Mouse (Mus musculus) spleen, adult 2 months (tissue): Measurements from ENCODE around the gene Nsg2. TPM values are rescaled to one million over a fixed set of nuclear protein-coding genes. Genes with fewer than 3 reads are reported as not detected.
"Not testable (repeated sequence)": the region's sequence is repeated elsewhere in the genome, so short reads cannot be mapped to it uniquely, and the experiment has no call there.

Source experiments
- DNase-seq, 2 experiments: peaks; one replicate each; pipeline versions ENCODE4 v3.0.0 to v3.0.0-alpha.2; 2012 to 2021; ENCODE audit warnings: low spot score in 2 of 2, low read depth in 1 of 2
- H3K27ac ChIP-seq: fragments of 200-500 bp; 2 replicates; pipeline ENCODE4 v1.5.1; 2012; ENCODE audit warnings: low read length, inconsistent platforms; ENCODE audit not compliant: insufficient read depth
- H3K27me3 ChIP-seq: fragments of 200-500 bp; 2 replicates; pipeline ENCODE4 v1.6.1; 2012; ENCODE audit warnings: mild to moderate bottlenecking, moderate library complexity, low read length, inconsistent platforms; ENCODE audit not compliant: control insufficient read depth, insufficient read depth
- H3K36me3 ChIP-seq: fragments of 200-500 bp; 2 replicates; pipeline ENCODE4 v1.6.1; 2012; ENCODE audit warnings: mild to moderate bottlenecking, low read length, inconsistent platforms; ENCODE audit not compliant: control insufficient read depth, insufficient read depth
- H3K4me1 ChIP-seq: fragments of 200-500 bp; 2 replicates; pipeline ENCODE4 v1.6.1; 2011; ENCODE audit warnings: inconsistent platforms; ENCODE audit not compliant: control insufficient read depth, insufficient read depth, insufficient read length
- H3K4me3 ChIP-seq: fragments of 200-500 bp; 2 replicates; pipeline ENCODE4 v1.5.1; 2011; ENCODE audit warnings: mild to moderate bottlenecking, inconsistent platforms; ENCODE audit not compliant: insufficient read depth, insufficient read length; ENCODE audit errors: extremely low read depth
- CTCF ChIP-seq: fragments of 200-500 bp; IDR thresholded peaks from 2 replicates; pipeline ENCODE4 v1.5.1; 2011; ENCODE audit warnings: mild to moderate bottlenecking, inconsistent platforms; ENCODE audit not compliant: insufficient read depth, insufficient read length, insufficient replicate concordance; ENCODE audit errors: extremely low read depth
- POLR2A ChIP-seq: fragments of 200-500 bp; IDR thresholded peaks from 2 replicates; pipeline ENCODE4 v1.6.1; 2011; ENCODE audit warnings: low read depth, low read length, inconsistent platforms
- WGBS: fragments of 180-500 bp; shearing (Covaris S2); methylation state at CpG from one replicate; pipeline ENCODE4 v1.1.7; 2018; 5-methylcytosine and 5-hydroxymethylcytosine counted together
- polyA plus RNA-seq: library from polyadenylated mRNA; depleted of rRNA; stranded (reverse); fragments of >200 nt; gene quantifications from 2 replicates; pipeline ENCODE4 v1.2.3, GENCODE M21; 2012

Gene Nsg2
- polyA plus RNA-seq, 1 experiment: 14.6 TPM

- WGBS: 83% methylated on average over 5 of the region's 5 CpGs
Observed at GRCm38 (mm10) chr11:31976137-31976536, 24.1 kb upstream of the Nsg2 start.

DNA sequence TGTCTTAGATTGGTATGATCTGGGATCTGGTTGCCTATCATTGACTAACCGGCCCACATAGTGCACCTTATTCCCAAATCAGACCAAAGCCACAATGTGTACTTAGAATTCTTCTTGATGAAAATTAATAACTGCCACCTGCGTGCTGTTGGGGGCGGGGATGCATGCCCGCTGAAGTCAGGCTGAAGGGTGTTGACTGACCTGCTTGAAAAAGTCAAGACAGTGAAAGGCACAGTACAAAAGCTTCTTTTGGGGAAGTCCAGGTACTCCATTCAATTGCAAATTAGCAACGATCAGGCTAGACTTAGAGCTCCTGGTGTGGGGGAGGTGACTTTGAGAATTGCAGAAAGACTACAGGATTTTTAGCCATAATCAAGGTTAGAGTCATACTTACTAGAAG lies 20.2 kb upstream of the Nsg2 start:
- not testable (repeated sequence) for H3K4me1 ChIP-seq, DNase-seq, H3K36me3 ChIP-seq, H3K4me3 ChIP-seq, H3K27ac ChIP-seq, H3K27me3 ChIP-seq
- WGBS: 91% methylated on average over 5 of the region's 5 CpGs

More at GRCm38 (mm10) chr11:31976137-31976536, 24.1 kb upstream of the Nsg2 start:
- no peaks in the 10 kb centered on the region for H3K27me3 ChIP-seq
- TF ChIP-seq POLR2A (no peak), CTCF (no peak)
- H3K4me1 ChIP-seq: no peaks in the 10 kb centered on the region
- DNase-seq: no peak
- H3K4me3 ChIP-seq: no peak overlapping the region
- H3K36me3 ChIP-seq: no peaks in the 10 kb centered on the region
- no peak overlapping the region for H3K27ac ChIP-seq

DNA sequence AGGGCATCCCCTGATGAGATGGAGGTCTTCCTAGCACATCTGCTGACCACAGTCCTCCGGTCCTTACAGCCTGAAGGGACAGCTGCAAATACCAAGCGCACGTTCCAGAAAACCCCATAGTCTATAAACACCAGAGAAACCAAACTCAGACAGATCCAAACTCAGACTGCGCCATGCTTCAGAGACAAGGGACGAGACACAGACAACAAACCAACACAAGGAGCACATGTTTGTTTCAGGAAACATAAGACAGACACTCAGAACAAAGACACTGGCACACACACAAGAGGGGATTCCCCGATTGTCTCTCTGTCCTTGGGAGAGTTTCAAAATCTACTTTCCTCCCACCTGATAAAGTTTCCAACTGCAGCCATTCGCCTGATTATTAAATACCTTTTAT lies 18.4 kb upstream of the Nsg2 start:
- WGBS: 87% methylated on average over 7 of the region's 7 CpGs
- no peaks in the 10 kb centered on the region for H3K4me1 ChIP-seq
- no peak for DNase-seq
- no peaks in the 10 kb centered on the region for H3K36me3 ChIP-seq
- H3K27ac ChIP-seq: no peak overlapping the region
- TF ChIP-seq CTCF (no peak), POLR2A (no peak)
- no peak overlapping the region for H3K4me3 ChIP-seq
- H3K27me3 ChIP-seq: no peaks in the 10 kb centered on the region

- H3K4me1 ChIP-seq, H3K27ac ChIP-seq, H3K27me3 ChIP-seq, DNase-seq, H3K4me3 ChIP-seq, H3K36me3 ChIP-seq: not testable (repeated sequence)
- WGBS: 91% methylated on average over 13 of the region's 13 CpGs
Observed at GRCm38 (mm10) chr11:31982247-31982943, 17.9 kb upstream of the Nsg2 start.

DNA sequence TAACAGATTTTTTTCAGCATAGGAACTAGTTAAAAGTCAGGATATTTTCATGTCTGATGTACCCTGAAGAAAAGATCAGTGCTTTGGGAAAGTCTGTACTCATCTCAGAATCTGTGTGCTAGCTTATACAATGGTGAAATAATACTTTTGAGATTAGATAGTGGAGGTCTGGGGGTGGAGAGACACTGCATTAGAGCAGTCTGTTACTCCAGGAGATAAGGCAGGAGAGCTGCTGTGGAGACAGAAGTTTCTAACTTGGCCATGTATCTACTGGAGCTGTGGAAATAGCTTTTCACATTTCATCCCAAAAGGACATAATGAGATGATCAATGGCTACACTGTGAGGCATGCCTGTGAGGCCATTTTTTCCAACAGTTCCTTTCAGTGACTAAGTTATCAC lies 17.0 kb upstream of the Nsg2 start:
- TF ChIP-seq CTCF: no peak
- no peaks in the 10 kb centered on the region for H3K36me3 ChIP-seq

GRCm38 (mm10) chr11:31984786-31985185 lies 15.5 kb upstream of the Nsg2 start:
- DNase-seq: no peak
- TF ChIP-seq POLR2A: no peak
- no peak overlapping the region for H3K4me3 ChIP-seq
- WGBS: 12% methylated on average over 2 of the region's 2 CpGs
- no peaks in the 10 kb centered on the region for H3K36me3 ChIP-seq
- H3K27me3 ChIP-seq: no peaks in the 10 kb centered on the region
- no peaks in the 10 kb centered on the region for H3K4me1 ChIP-seq
- H3K27ac ChIP-seq: no peak overlapping the region

More for the DNA sequence above, 17.0 kb upstream of the Nsg2 start:
- Histone ChIP-seq H3K27ac (no peak overlapping the region), H3K4me1 (no peaks in the 10 kb centered on the region), H3K4me3 (no peak overlapping the region), H3K27me3 (no peaks in the 10 kb centered on the region)
- DNase-seq: no peak

DNA sequence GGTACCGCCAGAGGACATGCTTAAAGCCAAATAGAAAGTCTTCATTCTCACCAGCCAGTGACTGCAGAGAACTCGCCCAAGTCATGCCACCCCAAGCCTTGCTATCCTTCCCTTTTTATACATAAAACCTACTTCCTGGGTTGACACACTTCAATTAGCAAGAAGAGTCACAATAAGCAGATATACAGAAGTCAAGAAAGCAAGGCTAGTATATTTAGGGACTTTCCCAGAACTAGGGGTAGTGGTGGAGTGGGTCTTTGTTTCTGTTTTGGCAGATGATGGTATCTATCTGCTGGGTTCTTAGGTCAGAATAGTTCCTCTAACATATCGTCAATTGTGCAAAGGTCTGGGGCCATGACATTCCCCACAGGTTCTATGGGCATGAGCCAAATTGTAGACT lies 7.7 kb upstream of the Nsg2 start:
- Histone ChIP-seq H3K36me3 (no peaks in the 10 kb centered on the region), H3K4me1 (no peaks in the 10 kb centered on the region), H3K4me3 (no peak overlapping the region), H3K27me3 (no peaks in the 10 kb centered on the region), H3K27ac (no peak overlapping the region)
- WGBS: 58% methylated on average over 3 of the region's 3 CpGs
- no peak for TF ChIP-seq POLR2A
- TF ChIP-seq CTCF: no peak
- no peak for DNase-seq
